Mouse (Mus musculus) lung, postnatal 14 days (tissue): Measurements from ENCODE around the gene Ehd4.

Experiments
- DNase-seq: peaks from one replicate; pipeline ENCODE4 v3.0.0; 2021

Gene Ehd4

DNA sequence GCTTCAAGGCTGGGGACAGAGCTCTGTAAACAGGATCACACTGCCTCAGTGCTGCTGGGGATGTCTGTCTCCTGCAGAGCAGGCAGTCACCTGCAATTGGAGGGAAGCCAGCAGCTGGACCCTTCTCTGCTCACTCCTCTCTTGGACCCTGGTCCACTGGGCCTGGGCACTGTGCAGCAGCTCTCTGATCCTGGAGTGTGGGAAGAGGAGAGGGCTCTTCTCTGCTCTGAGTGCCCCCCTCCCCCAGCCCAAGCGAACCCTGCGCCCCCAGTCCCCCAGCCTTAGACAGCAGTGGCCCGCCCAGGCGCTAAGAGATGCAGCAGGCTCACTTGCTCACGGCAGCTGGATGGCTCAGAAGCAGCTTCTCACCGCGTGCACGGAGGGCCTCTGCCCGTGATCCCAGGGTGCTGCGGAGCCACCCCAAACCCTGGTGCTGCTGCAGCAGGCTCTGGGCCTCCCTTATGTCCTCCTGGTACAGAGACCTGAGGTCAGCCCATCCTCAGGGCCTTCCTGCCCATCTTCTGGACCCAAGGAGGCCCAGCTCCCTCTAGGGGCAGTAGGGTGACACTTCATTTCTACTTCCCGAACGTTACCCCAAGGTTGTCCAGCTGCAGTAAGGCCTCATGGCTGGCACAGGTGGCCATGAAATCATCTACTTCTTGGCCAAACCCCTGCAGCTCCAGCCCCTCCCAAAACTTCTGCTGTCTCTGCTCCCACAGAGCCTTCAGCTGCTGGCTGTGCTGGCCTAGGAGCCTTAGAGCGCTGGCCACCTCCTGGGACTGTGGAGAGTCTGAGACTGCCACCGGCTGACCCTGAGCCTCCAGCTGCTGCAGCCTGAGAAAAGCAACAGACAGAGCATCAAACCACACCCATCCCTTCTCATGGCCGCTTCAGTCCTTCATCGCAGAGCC, 85.6 kb downstream of the Ehd4 start:
- peak; percentile 45 for DNase-seq

DNA sequence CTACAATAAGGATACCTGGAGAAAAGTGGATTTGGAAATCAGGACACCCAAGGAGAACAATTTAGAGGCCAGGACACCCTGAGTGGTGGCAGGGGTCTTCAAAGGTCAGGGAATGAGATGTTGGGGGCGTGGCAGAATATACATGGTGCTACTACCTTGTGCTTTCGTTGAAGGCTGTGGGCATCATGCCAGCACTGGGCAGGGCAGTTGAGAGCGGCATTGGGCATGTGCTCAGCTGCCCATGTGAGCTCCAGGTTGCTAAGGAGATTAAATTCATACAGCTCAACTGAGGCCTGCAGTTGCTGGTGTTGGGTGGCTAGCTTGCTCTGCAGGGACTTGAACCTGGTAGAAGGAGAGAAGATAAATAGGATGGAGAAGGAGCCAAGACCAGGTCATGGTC, 88.2 kb downstream of the Ehd4 start:
- DNase-seq, result peak; percentile 53

DNA sequence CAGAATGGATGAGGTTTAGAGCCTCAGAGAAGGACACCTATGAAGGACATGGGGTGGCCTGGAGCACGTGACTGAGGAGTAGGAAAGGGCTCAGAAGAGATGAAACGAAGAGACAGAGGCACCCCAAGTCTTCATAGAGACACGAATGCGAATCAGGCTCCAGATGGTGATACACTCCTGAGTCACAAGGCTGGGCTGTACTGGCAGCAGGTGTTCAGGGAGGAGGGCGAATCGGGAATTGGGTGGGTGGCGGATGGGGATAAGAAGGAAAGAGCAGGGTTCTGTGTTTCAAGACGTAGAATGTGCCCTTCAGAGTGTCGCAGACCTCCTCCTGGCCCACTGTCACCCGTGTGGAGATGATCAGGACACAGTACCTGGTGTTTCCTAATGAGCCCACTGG, 89.2 kb downstream of the Ehd4 start:
- no peak for DNase-seq

DNA sequence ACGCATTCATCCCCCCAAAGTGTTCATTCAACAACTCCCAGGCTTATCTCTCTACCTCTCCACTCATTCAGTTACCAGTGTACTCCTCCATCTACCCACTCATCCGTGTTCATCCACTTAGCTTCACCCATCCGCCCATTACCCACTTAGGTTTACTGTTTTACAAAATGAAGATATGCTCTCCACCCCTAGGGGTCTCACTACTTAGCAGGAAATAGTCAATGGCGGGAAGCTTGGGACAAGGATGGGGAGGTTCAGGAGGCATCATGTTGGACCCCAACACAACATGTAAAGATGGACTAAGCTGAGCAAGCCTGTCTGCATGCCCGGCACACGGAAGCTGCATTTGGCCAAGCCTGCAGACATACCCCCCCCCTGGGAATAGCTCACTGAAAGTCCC, 89.8 kb downstream of the Ehd4 start:
- no peak for DNase-seq

DNA sequence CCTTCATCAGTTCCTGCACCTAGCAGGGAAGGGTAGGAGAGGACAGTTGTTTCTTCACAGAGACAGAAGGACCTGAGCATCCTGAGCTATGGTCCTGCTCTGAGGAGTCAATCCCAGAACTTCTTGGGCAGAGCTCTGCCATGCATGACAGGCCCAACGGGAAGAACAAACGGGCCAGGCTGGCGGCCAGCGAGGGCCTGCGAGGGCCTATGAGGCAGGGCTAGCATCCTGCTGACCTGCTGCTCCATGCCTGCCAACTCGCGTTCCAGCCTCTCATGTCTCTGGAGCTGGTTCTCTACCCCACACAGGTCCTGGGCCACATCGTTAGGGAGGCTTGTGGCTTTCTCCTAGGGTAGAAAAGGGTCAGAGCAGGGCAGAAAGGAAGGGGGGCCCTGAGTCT, 92.2 kb downstream of the Ehd4 start:
- no peak for DNase-seq

DNA sequence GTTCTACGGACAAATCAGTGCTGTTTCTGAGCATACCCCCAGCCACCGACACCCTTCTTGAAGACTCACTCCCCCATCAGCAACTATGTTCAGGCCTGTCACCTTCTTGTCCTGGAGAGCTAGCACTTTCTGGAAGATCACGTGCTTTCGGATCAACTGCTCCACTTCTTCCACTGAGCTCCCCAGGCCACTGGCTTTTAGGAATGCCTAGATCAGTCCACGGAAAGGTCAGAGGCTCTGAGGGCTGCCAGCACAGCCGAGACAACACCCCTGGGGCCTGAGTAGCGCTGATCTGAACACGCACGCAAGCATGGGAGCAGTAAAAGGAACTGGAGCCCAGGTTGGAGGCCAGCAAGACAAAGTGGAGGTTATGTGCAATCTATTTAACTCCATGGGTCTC, 93.8 kb downstream of the Ehd4 start:
- no peak for DNase-seq

DNA sequence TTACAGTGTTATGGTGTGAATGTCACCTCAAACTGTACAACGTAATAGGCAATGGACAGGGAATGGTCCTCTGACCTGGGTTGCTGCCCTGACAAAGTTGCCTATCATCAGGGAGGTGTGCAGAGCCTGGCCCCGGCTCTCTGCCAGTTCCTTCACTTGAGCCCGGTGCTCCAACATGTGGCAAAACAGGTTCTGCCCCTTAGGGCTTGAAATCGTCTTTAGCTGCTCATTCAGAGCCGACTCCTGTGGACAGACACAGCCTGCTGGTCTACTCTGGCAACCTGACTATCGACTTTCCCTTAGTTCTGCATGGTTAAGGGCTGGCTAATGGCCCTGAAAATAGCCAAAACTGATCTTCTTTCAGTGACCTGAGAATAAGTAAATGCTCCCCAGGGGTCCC, 94.2 kb downstream of the Ehd4 start:
- DNase-seq, result peak; percentile 73

DNA sequence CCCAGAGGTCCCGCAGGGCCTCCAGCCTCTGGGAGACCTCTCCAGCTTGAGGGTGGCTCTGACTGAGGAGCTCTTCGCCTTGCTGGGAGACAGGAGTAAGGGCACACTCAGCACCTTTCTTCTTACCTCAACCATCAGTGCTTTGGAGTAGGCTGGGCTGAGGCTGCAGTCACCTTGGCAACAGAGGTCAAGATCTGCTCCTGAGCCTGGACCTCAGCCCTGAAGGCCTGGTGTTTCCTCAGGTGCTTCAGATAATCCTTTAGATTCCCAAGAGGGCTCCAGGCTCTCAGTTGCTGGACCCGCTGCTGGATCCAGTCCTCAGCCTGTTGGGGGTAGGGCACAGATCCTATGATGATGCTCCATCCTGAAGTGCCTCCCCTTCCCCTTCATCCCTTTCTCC, 94.9 kb downstream of the Ehd4 start:
- DNase-seq, result no peak

DNA sequence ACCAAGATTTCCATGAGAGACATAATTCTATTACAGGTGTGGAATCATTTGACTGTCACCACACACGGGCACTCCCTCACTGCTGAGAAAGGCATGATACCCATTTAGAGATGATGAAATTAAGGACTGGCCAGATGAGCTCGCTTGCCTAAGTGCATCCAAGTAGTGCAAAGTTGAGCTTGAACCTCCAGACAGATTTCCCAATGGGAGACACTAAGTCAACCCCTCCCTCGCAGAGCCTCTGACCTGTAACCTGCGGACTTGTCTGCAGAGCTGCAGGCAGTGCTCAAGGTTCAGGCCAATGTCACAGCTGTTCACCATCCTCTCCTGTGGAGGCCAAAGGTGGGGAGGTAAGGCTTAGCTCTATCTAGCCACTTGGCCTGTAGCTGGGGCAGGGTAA, 95.6 kb downstream of the Ehd4 start:
- DNase-seq, result no peak

DNA sequence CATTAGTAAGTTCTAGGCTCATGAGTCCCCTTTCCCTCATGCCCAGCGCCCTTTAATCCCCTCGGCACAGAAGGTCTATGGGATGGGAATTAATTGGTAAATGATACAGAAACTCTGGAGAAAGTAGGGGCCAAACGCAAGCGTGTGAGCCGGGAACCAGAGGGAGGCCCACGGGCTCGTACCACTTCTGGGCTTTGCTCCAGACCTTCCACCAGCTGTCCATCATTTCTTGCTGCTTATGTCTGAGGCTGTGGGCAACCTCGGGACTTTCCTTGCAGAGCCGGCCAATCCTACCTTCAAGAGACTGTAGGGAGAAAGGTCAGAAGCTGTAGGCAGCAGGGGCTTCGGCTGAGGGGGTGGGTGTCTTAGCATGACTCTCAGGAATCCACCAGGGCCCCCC, 98.5 kb downstream of the Ehd4 start:
- DNase-seq, result no peak

DNA sequence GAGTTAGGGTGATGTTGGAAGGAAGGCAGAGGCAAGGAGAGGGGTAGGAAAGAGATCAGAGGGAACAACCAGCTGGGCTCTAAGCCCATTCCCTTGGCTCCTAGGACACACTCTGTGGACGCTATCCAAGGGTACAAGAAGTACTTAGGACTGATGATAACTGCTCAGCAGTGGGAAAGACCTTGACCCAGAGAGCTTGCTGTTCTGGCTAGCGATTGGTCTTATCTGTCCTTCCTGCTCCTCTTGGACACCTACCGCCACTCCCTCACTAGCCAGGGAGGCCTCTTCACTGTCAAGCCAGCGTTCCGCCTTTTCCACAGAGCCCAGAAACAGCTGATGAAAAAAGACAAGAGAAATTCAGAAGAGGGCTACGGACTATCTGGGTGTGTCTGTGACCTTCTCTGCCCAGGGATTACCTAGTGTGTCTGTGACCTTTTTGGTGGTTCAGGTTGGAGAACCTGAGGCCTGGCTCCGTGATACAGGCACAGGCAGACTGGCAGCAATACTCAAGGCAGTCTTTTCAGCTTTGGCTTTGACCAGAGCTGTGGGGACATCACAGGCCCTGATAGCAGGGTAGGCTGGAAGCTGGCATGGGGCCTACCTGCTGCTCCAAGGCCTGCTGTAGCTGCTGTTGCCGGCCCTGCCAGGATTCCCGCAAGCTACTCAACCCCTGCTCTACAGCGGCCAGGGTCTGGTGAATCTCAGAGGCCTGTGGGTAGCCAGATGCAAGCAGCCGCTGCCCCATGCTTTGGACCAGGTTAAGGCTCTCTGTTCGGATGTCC, 99.4 kb downstream of the Ehd4 start:
- DNase-seq, result no peak

DNA sequence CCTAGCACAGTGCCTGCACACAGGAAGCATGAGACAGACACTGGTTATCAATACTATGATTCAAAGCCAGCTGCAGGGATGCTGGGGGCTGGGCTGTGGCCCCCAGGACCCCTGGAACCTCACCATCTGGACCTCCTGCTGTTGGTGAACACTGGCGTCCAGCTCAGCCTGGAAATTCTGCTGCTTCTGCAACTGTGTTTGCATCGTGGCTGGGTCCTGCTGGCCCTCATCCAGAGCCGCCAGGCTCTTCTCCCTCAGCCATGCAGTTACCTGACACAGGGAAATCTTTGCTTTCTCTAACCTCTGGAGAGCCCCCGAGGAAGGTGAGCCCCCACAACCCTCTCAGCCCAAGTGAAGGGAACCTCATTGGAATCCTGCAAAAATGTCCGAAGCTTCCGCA, 103.0 kb downstream of the Ehd4 start:
- DNase-seq, result no peak

DNA sequence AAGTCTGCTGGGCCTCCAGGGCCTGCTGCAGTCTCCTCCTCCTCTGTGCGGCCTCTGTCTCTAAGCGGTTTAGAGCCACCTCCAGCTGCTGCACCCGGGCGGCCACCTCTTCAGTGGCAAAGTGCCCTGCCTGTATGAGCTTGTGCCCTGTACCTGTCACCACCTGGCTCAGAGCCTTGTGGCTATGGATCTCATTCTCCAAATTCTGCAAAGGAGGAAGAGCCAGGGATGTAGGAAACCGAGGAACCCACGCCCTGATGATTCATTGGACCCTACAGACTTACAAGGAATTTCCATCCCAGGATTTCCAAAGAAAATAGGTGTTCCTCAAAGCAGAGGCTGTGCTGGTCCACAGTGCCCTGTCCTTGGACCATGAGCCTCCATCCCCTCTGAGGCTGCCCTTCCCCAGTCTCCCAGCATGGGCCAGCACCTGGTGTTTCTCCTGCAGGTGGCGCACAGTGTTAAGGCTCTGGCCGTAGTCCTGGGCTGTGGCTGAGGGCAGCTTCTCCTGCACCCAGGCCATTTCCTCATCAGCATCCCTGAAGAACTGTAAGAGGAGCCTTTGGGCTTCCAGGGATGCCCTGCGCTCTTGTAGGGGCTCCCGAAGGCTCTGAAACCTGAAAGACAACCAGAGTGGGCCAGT, 104.7 kb downstream of the Ehd4 start:
- DNase-seq, result peak; percentile 77

DNA sequence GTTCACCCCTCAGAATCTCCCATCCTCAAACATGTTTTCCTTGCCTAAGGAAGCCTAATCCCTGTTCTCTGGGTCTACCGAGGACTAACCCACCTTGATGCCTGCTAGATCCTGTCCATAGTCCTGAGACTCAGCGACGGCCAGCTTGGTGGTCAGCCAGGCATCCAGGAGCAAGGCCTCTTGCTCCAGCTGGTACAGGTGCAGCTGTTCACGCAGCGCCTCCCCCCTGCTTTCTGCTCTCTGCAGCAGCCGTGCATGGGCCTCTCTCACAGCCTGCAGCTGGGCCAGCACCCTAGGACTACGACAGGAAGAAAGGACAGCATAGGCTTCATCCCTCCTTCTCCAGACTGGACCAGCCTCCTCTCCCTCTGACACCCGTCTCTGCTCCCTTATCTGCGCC, 106.2 kb downstream of the Ehd4 start:
- DNase-seq, result no peak

DNA sequence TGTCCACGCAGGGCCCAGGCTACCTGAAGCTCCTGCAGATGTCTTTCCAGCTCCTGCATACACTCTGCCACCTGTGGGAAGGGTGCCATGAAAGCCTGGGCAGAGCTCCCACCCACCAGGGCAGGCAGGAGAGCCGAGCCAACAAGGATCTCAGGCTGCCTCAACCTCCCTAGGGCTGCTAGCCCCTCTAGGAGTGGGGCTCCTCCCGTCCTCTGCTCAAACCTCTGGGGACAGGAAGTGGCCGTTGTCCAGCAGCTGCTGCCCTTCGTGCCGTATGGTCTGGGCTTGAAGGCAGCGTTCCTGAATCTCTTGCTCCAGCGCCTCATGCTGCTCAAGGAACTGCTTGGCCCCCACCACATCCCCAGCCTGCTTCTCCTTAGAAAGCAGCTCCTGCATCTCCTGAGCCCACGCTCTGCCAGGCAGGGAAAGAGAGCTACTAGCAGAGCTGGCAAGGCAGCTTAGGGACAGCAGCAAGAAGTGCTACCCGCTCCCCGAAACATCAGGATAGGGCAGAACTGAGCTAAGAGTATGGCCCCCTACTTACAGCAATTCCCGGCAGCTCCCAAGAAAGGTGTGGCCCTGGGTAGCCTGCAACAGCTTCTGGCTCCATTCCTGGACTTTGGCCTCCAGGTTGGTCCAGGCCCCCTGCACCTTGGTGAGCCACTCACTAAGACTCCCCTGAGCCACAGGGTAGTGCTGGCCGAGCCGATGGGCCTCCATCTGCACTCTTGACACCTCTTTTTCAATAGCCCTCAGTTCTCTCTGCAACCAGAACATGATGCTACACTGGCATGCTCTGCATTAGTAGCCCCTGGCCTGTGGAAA, 107.7 kb downstream of the Ehd4 start:
- no peak for DNase-seq

DNA sequence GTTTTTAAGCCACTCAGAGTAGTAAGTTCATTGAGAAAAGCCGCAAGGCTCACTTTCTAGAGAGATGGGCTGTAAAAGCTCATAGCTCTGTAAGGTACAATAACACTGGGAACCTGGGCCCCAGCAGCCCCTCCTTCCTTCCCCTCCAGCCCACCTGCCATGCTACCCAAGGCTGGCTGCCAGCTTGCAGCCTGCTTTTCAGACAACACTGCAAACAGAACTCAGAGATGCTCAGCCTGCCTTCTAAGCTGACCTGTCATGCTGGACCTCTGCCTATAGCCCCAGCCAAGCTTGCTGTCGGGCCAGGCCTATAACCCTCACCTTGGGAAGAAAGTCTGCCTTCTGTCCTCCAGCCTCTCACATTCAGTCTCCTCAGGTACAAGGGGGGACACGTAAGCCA, 109.7 kb downstream of the Ehd4 start:
- no peak for DNase-seq

DNA sequence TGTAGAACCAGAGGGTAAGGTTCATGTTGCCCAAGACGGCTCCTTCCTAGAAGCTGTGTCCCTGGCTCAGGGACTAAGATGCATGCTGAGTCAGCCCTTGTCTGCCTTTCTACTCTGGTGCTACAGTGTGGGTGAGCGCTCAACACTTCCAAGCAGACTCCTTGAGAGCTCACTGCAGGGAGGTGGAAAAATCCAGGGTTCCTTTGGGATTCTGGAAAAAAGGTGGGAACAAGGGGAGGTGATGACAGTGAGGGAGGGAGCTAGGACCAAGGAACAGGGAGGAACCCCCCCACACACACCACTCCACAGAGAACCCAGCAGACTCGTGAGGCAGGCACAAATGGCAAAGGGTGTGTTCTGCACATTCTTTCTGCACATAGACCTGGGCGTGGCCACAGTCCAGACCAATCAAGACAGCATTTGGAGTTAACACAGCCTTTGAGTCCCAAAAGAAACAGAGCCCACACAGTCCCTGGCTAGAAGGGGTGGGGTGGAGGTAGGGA, 110.3 kb downstream of the Ehd4 start:
- DNase-seq, result peak; percentile 22

DNA sequence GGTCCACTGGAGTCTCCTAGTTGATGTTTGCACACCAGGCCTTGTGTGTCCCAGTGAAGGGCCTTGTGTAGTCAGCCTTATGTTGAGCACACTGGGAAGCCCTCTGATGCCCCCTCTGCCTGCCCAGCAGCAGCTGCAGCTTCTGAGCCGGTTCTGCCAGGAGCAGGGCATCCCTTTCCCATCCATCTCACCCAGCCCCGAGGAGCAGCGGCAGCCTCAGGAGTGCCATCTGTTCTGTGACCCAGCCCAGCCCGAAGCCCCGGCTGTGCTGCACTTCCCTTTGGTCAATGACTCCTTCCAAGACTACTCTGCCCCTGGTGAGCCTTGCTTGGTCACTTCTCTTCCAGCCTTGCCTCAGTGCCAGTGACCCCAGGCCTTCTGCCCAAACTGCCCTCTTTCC, 113.4 kb downstream of the Ehd4 start:
- DNase-seq, result no peak
